Mouse (Mus musculus): ENCODE measurements around the gene Lck. TPM values are rescaled to one million over a fixed set of nuclear protein-coding genes. Genes with fewer than 3 reads are reported as not detected.
A peak's percentile ranks its signal among the peaks of the same experiment; 100 is the strongest.

Gene Lck
- polyA plus RNA-seq, 1 experiment from 2014 or later = 10.5 TPM

- Histone ChIP-seq H3K9ac (replicated peaks; ENCODE audit: low read depth, low read length) (no peak overlapping the region), H3K4me3 (ENCODE audit: low read depth, low read length) (no peak overlapping the region), H3K27ac (ENCODE audit: low read depth, low read length) (no peak overlapping the region), H3K27me3 (ENCODE audit: control insufficient read depth, insufficient read depth, low read length) (no peaks in the 10 kb centered on the region), H3K4me2 (ENCODE audit: low read depth, low read length) (no peak overlapping the region), H3K9me3 (ENCODE audit: control insufficient read depth, low read length) (no peaks in the 10 kb centered on the region), H3K36me3 (ENCODE audit: control insufficient read depth, insufficient read depth, low read length) (no peaks in the 10 kb centered on the region), H3K4me1 (ENCODE audit: control insufficient read depth, insufficient read depth, low read length) (no peaks in the 10 kb centered on the region; the same call in 1 of the 2 replicates)
- no peak for ATAC-seq (ENCODE audit: low read depth)
- 83% methylated on average over 7 of the region's 7 CpGs for WGBS
Measured at GRCm38 (mm10) chr4:129577688-129578087, 4.2 kb upstream of the Lck start.

GRCm38 (mm10) chr4:129576863-129577491 lies 3.5 kb upstream of the Lck start:
- no peak overlapping the region for H3K9ac ChIP-seq (replicated peaks; ENCODE audit: low read depth, low read length)
- no peaks in the 10 kb centered on the region; the same call in 1 of the 2 replicates for H3K4me1 ChIP-seq (ENCODE audit: control insufficient read depth, insufficient read depth, low read length)
- H3K4me2 ChIP-seq (ENCODE audit: low read depth, low read length) = peak overlapping the region; percentile 14; the same call in 1 of the 2 replicates
- no peak for ATAC-seq (ENCODE audit: low read depth)
- no peaks in the 10 kb centered on the region for H3K9me3 ChIP-seq (ENCODE audit: control insufficient read depth, low read length)
- no peaks in the 10 kb centered on the region for H3K36me3 ChIP-seq (ENCODE audit: control insufficient read depth, insufficient read depth, low read length)
- no peak overlapping the region for H3K4me3 ChIP-seq (ENCODE audit: low read depth, low read length)
- no peak overlapping the region for H3K27ac ChIP-seq (ENCODE audit: low read depth, low read length)
- WGBS = 33% methylated on average over 21 of the region's 21 CpGs
- H3K27me3 ChIP-seq (ENCODE audit: control insufficient read depth, insufficient read depth, low read length) = no peaks in the 10 kb centered on the region

GRCm38 (mm10) chr4:129575171-129575844 lies 1.9 kb upstream of the Lck start:
- Histone ChIP-seq H3K36me3 (ENCODE audit: control insufficient read depth, insufficient read depth, low read length) (no peaks in the 10 kb centered on the region), H3K9ac (replicated peaks; ENCODE audit: low read depth, low read length) (no peak overlapping the region), H3K9me3 (ENCODE audit: control insufficient read depth, low read length) (no peaks in the 10 kb centered on the region), H3K27me3 (ENCODE audit: control insufficient read depth, insufficient read depth, low read length) (no peaks in the 10 kb centered on the region), H3K4me3 (ENCODE audit: low read depth, low read length) (no peak overlapping the region), H3K27ac (ENCODE audit: low read depth, low read length) (no peak overlapping the region), H3K4me2 (ENCODE audit: low read depth, low read length) (no peak overlapping the region), H3K4me1 (ENCODE audit: control insufficient read depth, insufficient read depth, low read length) (no peaks in the 10 kb centered on the region; the same call in 1 of the 2 replicates)
- WGBS = 41% methylated on average over 8 of the region's 8 CpGs
- no peak for ATAC-seq (ENCODE audit: low read depth)

DNA sequence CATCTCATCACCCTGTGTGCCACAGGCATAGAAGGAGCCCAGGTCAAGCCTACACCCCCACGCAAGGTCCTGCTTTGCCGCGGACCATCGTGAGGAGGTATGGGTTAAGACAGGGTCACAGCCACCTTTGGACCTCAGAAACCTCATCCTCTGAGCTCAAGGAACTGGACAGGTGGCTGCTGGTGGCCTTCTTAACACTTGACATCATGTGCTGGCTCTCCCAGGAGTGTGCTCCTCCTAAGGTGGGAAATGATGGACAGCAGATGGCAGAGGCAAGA lies 409 bp downstream of the Lck start:
- Histone ChIP-seq H3K36me3 (ENCODE audit: control insufficient read depth, insufficient read depth, low read length) (no peaks in the 10 kb centered on the region), H3K27ac (ENCODE audit: low read depth, low read length) (no peak overlapping the region), H3K4me3 (ENCODE audit: low read depth, low read length) (no peak overlapping the region), H3K9me3 (ENCODE audit: control insufficient read depth, low read length) (no peaks in the 10 kb centered on the region), H3K4me2 (ENCODE audit: low read depth, low read length) (no peak overlapping the region), H3K27me3 (ENCODE audit: control insufficient read depth, insufficient read depth, low read length) (no peaks in the 10 kb centered on the region), H3K4me1 (ENCODE audit: control insufficient read depth, insufficient read depth, low read length) (no peaks in the 10 kb centered on the region; the same call in 1 of the 2 replicates), H3K9ac (replicated peaks; ENCODE audit: low read depth, low read length) (no peak overlapping the region)
- no peak for ATAC-seq (ENCODE audit: low read depth)
- 93% methylated on average over 4 of the region's 4 CpGs for WGBS

- Histone ChIP-seq H3K4me2 (ENCODE audit: low read depth, low read length) (no peak overlapping the region), H3K9ac (replicated peaks; ENCODE audit: low read depth, low read length) (no peak overlapping the region), H3K36me3 (ENCODE audit: control insufficient read depth, insufficient read depth, low read length) (no peaks in the 10 kb centered on the region), H3K27ac (ENCODE audit: low read depth, low read length) (no peak overlapping the region), H3K4me3 (ENCODE audit: low read depth, low read length) (no peak overlapping the region), H3K27me3 (ENCODE audit: control insufficient read depth, insufficient read depth, low read length) (no peaks in the 10 kb centered on the region), H3K4me1 (ENCODE audit: control insufficient read depth, insufficient read depth, low read length) (no peaks in the 10 kb centered on the region; the same call in 1 of the 2 replicates), H3K9me3 (ENCODE audit: control insufficient read depth, low read length) (no peaks in the 10 kb centered on the region)
- WGBS = 89% methylated on average over 13 of the region's 13 CpGs
- ATAC-seq (ENCODE audit: low read depth) = no peak
Measured at GRCm38 (mm10) chr4:129572236-129573092, 977 bp downstream of the Lck start.

DNA sequence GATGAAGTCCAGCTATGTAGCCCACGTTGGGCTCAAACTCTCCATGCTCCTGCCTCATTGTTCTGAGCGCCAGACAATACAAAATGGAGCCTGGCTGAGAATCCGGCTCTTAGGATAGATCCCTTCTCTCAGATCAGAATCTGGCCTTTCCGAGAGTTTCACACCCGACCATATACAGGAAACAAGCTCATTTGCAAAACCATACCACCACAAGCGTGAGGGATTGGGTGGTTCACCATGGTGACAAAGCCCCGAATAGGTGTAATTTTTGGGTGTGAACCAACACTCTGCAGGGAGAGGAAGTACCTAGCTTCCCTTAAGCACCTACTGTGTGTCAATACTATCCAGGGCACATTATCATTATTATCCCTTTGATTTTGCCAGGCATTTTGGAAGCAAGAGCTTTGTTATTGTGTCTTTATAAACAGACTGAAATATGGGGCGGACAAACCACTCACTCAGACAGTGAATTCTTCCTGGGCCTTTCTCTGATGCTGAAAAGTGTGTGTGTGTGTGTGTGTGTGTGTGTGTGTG lies 1.8 kb downstream of the Lck start:
- H3K36me3 ChIP-seq (ENCODE audit: control insufficient read depth, insufficient read depth, low read length) = no peaks in the 10 kb centered on the region
- ATAC-seq (ENCODE audit: low read depth) = no peak
- WGBS = 77% methylated on average over 8 of the region's 8 CpGs

GRCm38 (mm10) chr4:129570028-129570427 lies 3.4 kb downstream of the Lck start:
- no peak overlapping the region for H3K4me2 ChIP-seq (ENCODE audit: low read depth, low read length)
- H3K9ac ChIP-seq (replicated peaks; ENCODE audit: low read depth, low read length) = no peak overlapping the region
- 88% methylated on average over 6 of the region's 6 CpGs for WGBS
- H3K27me3 ChIP-seq (ENCODE audit: control insufficient read depth, insufficient read depth, low read length) = no peaks in the 10 kb centered on the region
- H3K36me3 ChIP-seq (ENCODE audit: control insufficient read depth, insufficient read depth, low read length) = no peaks in the 10 kb centered on the region
- no peaks in the 10 kb centered on the region for H3K9me3 ChIP-seq (ENCODE audit: control insufficient read depth, low read length)
- no peak overlapping the region for H3K27ac ChIP-seq (ENCODE audit: low read depth, low read length)
- H3K4me1 ChIP-seq (ENCODE audit: control insufficient read depth, insufficient read depth, low read length) = no peaks in the 10 kb centered on the region
- ATAC-seq (ENCODE audit: low read depth) = no peak
- H3K4me3 ChIP-seq (ENCODE audit: low read depth, low read length) = no peak overlapping the region

More for the DNA sequence above, 1.8 kb downstream of the Lck start:
- Histone ChIP-seq H3K4me2 (ENCODE audit: low read depth, low read length) (no peak overlapping the region), H3K4me3 (ENCODE audit: low read depth, low read length) (no peak overlapping the region), H3K27me3 (ENCODE audit: control insufficient read depth, insufficient read depth, low read length) (no peaks in the 10 kb centered on the region), H3K4me1 (ENCODE audit: control insufficient read depth, insufficient read depth, low read length) (no peaks in the 10 kb centered on the region), H3K9ac (replicated peaks; ENCODE audit: low read depth, low read length) (no peak overlapping the region), H3K27ac (ENCODE audit: low read depth, low read length) (no peak overlapping the region), H3K9me3 (ENCODE audit: control insufficient read depth, low read length) (no peaks in the 10 kb centered on the region)

GRCm38 (mm10) chr4:129568366-129568765 lies 5.1 kb downstream of the Lck start:
- no peak overlapping the region for H3K27ac ChIP-seq (ENCODE audit: low read depth, low read length)

GRCm38 (mm10) chr4:129565139-129565538 lies 8.3 kb downstream of the Lck start:
- H3K27ac ChIP-seq (ENCODE audit: low read depth, low read length) = no peak overlapping the region
- no peak for ATAC-seq (ENCODE audit: low read depth)
- 88% methylated on average over 6 of the region's 6 CpGs for WGBS

More at GRCm38 (mm10) chr4:129568366-129568765, 5.1 kb downstream of the Lck start:
- no peak overlapping the region for H3K9ac ChIP-seq (replicated peaks; ENCODE audit: low read depth, low read length)
- no peaks in the 10 kb centered on the region for H3K9me3 ChIP-seq (ENCODE audit: control insufficient read depth, low read length)
- no peak overlapping the region for H3K4me2 ChIP-seq (ENCODE audit: low read depth, low read length)
- H3K4me3 ChIP-seq (ENCODE audit: low read depth, low read length) = no peak overlapping the region
- no peaks in the 10 kb centered on the region for H3K4me1 ChIP-seq (ENCODE audit: control insufficient read depth, insufficient read depth, low read length)
- WGBS = 95% methylated on average over 7 of the region's 7 CpGs
- H3K27me3 ChIP-seq (ENCODE audit: control insufficient read depth, insufficient read depth, low read length) = no peaks in the 10 kb centered on the region
- no peaks in the 10 kb centered on the region for H3K36me3 ChIP-seq (ENCODE audit: control insufficient read depth, insufficient read depth, low read length)
- ATAC-seq (ENCODE audit: low read depth) = no peak

More at GRCm38 (mm10) chr4:129565139-129565538, 8.3 kb downstream of the Lck start:
- H3K4me3 ChIP-seq (ENCODE audit: low read depth, low read length) = no peak overlapping the region
- no peak overlapping the region for H3K4me2 ChIP-seq (ENCODE audit: low read depth, low read length)
- no peaks in the 10 kb centered on the region for H3K36me3 ChIP-seq (ENCODE audit: control insufficient read depth, insufficient read depth, low read length)
- H3K9ac ChIP-seq (replicated peaks; ENCODE audit: low read depth, low read length) = no peak overlapping the region
- no peaks in the 10 kb centered on the region for H3K9me3 ChIP-seq (ENCODE audit: control insufficient read depth, low read length)
- H3K4me1 ChIP-seq (ENCODE audit: control insufficient read depth, insufficient read depth, low read length) = no peaks in the 10 kb centered on the region
- H3K27me3 ChIP-seq (ENCODE audit: control insufficient read depth, insufficient read depth, low read length) = no peaks in the 10 kb centered on the region

All from neural tube, embryonic 14.5 days (tissue).